9 mouse cellular contexts compared by ENCODE assay signal in genomic region chr12:3917668-3918341, GRCm38 (mm10). TPM values are rescaled to one million over a fixed set of nuclear protein-coding genes. Genes with fewer than 3 reads are reported as not detected.
DNase-seq lines count a peak whose midpoint lies in the region; ATAC-seq lines count a peak whose summit lies in the region.
"Had no signal": no experiment of that assay in that cellular context is flagged by ENCODE, and none has a peak within 500 bp of the region (broad histone marks: within the 10 kb centered on the region; RNA-seq: fewer than 3 reads in every experiment).

No protein-coding gene starts in this region.

- no peak overlapping the region for H3K4me3 ChIP-seq in heart, embryonic 11.5 days (ENCODE audit: low read depth, low read length)
- no peak overlapping the region for H3K4me3 ChIP-seq in neural tube, embryonic 11.5 days (ENCODE audit: low read depth, low read length)
- H3K4me3 ChIP-seq in intestine, embryonic 16.5 days (ENCODE audit: low read length): no peak overlapping the region
- H3K4me3 ChIP-seq in neural tube, embryonic 15.5 days (replicated peaks): no peak overlapping the region
- H3K4me3 ChIP-seq: liver, embryonic 15.5 days had no signal

- intact Hi-C loops in heart, postnatal 14 days (cut with DNase I): no loop called here

- H3K9me3 ChIP-seq in heart, embryonic 11.5 days (replicated peaks; ENCODE audit: control insufficient read depth, low read length): no peaks in the 10 kb centered on the region
- H3K9me3 ChIP-seq in neural tube, embryonic 11.5 days (ENCODE audit: control insufficient read depth, low read length): no peaks in the 10 kb centered on the region
- H3K9me3 ChIP-seq in intestine, embryonic 16.5 days (ENCODE audit: control insufficient read depth, low read length): no peaks in the 10 kb centered on the region
- H3K9me3 ChIP-seq in neural tube, embryonic 15.5 days (replicated peaks): no peaks in the 10 kb centered on the region
- H3K9me3 ChIP-seq: liver, embryonic 15.5 days had no signal

- H3K4me1 ChIP-seq in heart, embryonic 11.5 days (ENCODE audit: control insufficient read depth, insufficient read depth, low read length): peaks cover 13% of the 10 kb centered on the region; the same call in 1 of the 2 replicates
- peaks cover 7% of the 10 kb centered on the region; the same call in 1 of the 2 replicates for H3K4me1 ChIP-seq in neural tube, embryonic 11.5 days (ENCODE audit: control insufficient read depth, insufficient read depth, low read length)
- H3K4me1 ChIP-seq in intestine, embryonic 16.5 days (ENCODE audit: control insufficient read depth, insufficient read depth, low read length): peaks cover 15% of the 10 kb centered on the region
- peaks cover 14% of the 10 kb centered on the region for H3K4me1 ChIP-seq in neural tube, embryonic 15.5 days

- 19% methylated on average over 14 of the region's 14 CpGs for WGBS in heart, embryonic 11.5 days (ENCODE audit: insufficient replicate concordance)
- 22% methylated on average over 14 of the region's 14 CpGs for WGBS in neural tube, embryonic 11.5 days
- WGBS in intestine, embryonic 16.5 days: 24% methylated on average over 14 of the region's 14 CpGs
- 21% methylated on average over 14 of the region's 14 CpGs for WGBS in neural tube, embryonic 15.5 days

- H3K9ac ChIP-seq in heart, embryonic 11.5 days (ENCODE audit: low read depth, low read length): no peak overlapping the region; the same call in 1 of the 2 replicates
- H3K9ac ChIP-seq in neural tube, embryonic 11.5 days (ENCODE audit: low read length): no peak overlapping the region
- no peak overlapping the region for H3K9ac ChIP-seq in intestine, embryonic 16.5 days (ENCODE audit: low read depth, low read length)
- H3K9ac ChIP-seq in neural tube, embryonic 15.5 days (replicated peaks): no peak overlapping the region
- H3K9ac ChIP-seq: liver, embryonic 15.5 days had no signal

- 0 out of 2 replicates have a peak overlapping the region, but pooled peaks have one; percentile 4 for H3K4me2 ChIP-seq in heart, embryonic 11.5 days
- no peak overlapping the region for H3K4me2 ChIP-seq in neural tube, embryonic 11.5 days (ENCODE audit: low read depth)
- H3K4me2 ChIP-seq in intestine, embryonic 16.5 days (ENCODE audit: low read depth, low read length): no peak overlapping the region
- no peak overlapping the region for H3K4me2 ChIP-seq in neural tube, embryonic 15.5 days
- H3K4me2 ChIP-seq: liver, embryonic 15.5 days had no signal

- no peak for DNase-seq in heart, postnatal 14 days
- DNase-seq in neural tube, embryonic 11.5 days (ENCODE audit: low spot score): no peak
- DNase-seq in neural tube, embryonic 10.5 days (ENCODE audit: extremely low spot score, low spot score): no peak
- DNase-seq in cerebellum, adult 9-10 months: no peak
- DNase-seq in gastrocnemius, postnatal 25 days: no peak

- 0 out of 2 replicates have a peak, but pooled peaks have one; percentile 26 for ATAC-seq in heart, embryonic 11.5 days (replicated peaks; ENCODE audit: insufficient number of reproducible peaks, low FRiP score, low TSS enrichment)
- peak; percentile 48; the same call in 1 of the 2 replicates for ATAC-seq in neural tube, embryonic 11.5 days (ENCODE audit: insufficient read depth, low FRiP score, low TSS enrichment)
- peak; percentile 18 for ATAC-seq in intestine, embryonic 16.5 days
- peak; percentile 33; the same call in 1 of the 2 replicates for ATAC-seq in neural tube, embryonic 15.5 days (ENCODE audit: low FRiP score)

- H3K36me3 ChIP-seq in heart, embryonic 11.5 days (ENCODE audit: control insufficient read depth, insufficient read depth, low read length): no peaks in the 10 kb centered on the region
- H3K36me3 ChIP-seq in neural tube, embryonic 11.5 days (ENCODE audit: control insufficient read depth, insufficient read depth, low read length): no peaks in the 10 kb centered on the region
- H3K36me3 ChIP-seq in intestine, embryonic 16.5 days (ENCODE audit: control insufficient read depth, insufficient read depth, low read length): peaks cover 3% of the 10 kb centered on the region; the same call in 1 of the 2 replicates
- H3K36me3 ChIP-seq in neural tube, embryonic 15.5 days: peaks cover 7% of the 10 kb centered on the region; the same call in 1 of the 2 replicates
- H3K36me3 ChIP-seq: liver, embryonic 15.5 days had no signal

- H3K27me3 ChIP-seq in heart, embryonic 11.5 days (ENCODE audit: control insufficient read depth, insufficient read depth, low read length): no peaks in the 10 kb centered on the region
- H3K27me3 ChIP-seq in neural tube, embryonic 11.5 days (ENCODE audit: control insufficient read depth, insufficient read depth, low read length): no peaks in the 10 kb centered on the region
- no peaks in the 10 kb centered on the region for H3K27me3 ChIP-seq in intestine, embryonic 16.5 days (replicated peaks; ENCODE audit: control insufficient read depth, insufficient read depth, low read length)
- H3K27me3 ChIP-seq in neural tube, embryonic 15.5 days (replicated peaks): no peaks in the 10 kb centered on the region
- H3K27me3 ChIP-seq: liver, embryonic 15.5 days had no signal

- H3K27ac ChIP-seq in heart, embryonic 11.5 days (ENCODE audit: low read depth, low read length): no peak overlapping the region
- H3K27ac ChIP-seq in neural tube, embryonic 11.5 days (ENCODE audit: low read depth, low read length): no peak overlapping the region
- H3K27ac ChIP-seq in intestine, embryonic 16.5 days (ENCODE audit: low read length): no peak overlapping the region
- H3K27ac ChIP-seq in neural tube, embryonic 15.5 days (replicated peaks): no peak overlapping the region
- H3K27ac ChIP-seq: liver, embryonic 15.5 days had no signal

RNA-seq across cellular contexts. Expression of gene Pomc, which starts 36.9 kb away (rescaled TPM):
- polyA plus RNA-seq in heart, embryonic 11.5 days (2014; fragmentation: Nextera tagmentation; extraction: Ambion mirVana): 2.6 and 2.9 TPM in 2 replicates
- under 1 TPM; 0.55 to 0.76 TPM for total RNA-seq in heart, postnatal 14 days (2021)
- 3.8 and 4.4 TPM in 2 replicates for polyA plus RNA-seq in neural tube, embryonic 11.5 days (2014; fragmentation: Nextera tagmentation; extraction: Ambion mirVana)
- 2.4 and 2.5 TPM in 2 replicates for polyA plus RNA-seq in intestine, embryonic 16.5 days (2015; fragmentation: Nextera tagmentation; extraction: Ambion mirVana)
- 3.0 and 3.7 TPM in 2 replicates for polyA plus RNA-seq in neural tube, embryonic 15.5 days (2015; fragmentation: Nextera tagmentation; extraction: Ambion mirVana)
- under 1 TPM in 1 of 2 experiments, not detected in 1; 0.46 TPM for total RNA-seq in gastrocnemius, postnatal 25 days (2021)
